Mouse (Mus musculus) mouse embryonic stem cell (cell line): ENCODE results near the gene Ddr1.

Experiments used
- in situ Hi-C, 2 experiments: fragments of 300-500 bp; cut with MboI; formaldehyde crosslinking; loops; 1 replicate in 1 of 2; 3 replicates in 1 of 2; pipeline ENCODE4 v1.14.3; 2019 to 2020; ENCODE audit warnings: low sequenced_read_pairs in 2 of 2, low pct_unique_long_range_greater_than_20kb in 1 of 2, mixed read lengths in 1 of 2; ENCODE audit not compliant: unreplicated experiment in 1 of 2

Gene Ddr1

GRCm38 (mm10) chr17:35666851-35667256 lies 37.6 kb downstream of the Ddr1 start:
- in situ Hi-C loops: no loop called here

DNA sequence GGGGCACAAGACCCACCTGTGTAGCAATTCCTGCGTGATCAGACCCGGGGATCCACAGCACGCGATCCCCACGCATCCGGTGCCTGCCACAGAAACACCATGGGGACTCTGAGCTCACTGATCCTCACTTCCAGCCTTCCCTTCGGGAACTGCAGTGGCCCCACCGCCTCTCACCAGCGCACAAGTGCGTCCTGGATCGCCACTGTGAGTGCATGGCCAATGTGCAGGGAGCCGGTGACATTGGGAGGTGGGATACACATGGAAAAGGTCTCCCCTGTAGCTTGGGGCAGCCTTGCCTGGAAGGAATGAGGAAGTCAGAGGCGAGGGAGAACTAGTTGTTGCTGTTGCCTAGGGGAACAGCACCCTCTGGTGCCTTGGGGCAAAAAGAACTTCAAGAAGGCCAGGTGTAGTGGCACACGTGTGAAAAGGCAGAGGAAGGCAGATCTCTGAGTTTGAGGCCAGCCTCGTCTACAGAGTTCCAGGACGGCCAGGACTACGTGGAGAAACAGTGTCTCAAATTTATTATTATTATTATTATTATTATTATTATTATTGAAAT lies 38.4 kb downstream of the Ddr1 start:
- in situ Hi-C loops: no loop called here

- in situ Hi-C loops: no loop called here
Observed at GRCm38 (mm10) chr17:35653086-35653485, 51.3 kb downstream of the Ddr1 start.

GRCm38 (mm10) chr17:35649429-35649828 lies 55.0 kb downstream of the Ddr1 start:
- in situ Hi-C loops: no loop called here

DNA sequence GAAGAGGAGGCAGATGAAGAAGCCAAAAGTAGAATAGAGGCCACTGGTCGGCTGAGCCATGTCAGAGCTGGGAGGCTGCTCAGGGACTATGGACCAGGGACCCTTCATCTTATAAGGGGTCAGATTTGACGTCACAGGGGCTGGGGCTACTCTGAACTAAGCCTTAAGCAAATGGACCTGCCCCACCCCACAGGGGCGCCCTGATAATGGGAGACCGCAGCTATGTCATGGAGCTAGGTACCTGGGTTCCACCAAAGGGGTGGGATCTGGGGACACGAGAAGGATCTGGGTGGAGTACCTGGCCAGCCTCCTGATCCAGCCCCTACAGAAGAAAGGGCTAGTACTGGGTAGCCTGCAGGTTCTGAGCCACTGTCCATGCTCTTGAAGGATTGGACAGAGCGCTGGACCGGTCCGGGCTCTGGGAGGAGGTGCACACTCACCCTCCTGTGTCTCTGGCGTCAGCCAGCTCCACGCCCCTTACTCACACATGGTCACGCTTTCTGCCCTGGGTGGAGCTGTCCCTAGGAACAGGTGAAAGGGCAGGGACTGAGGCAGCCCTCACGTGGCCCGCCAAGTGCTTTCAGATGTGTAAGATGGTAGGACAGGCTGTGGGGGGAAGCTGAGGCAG lies 60.7 kb downstream of the Ddr1 start, which contains the start of gene Mucl3:
TSS of gene Mucl3 (minus strand) at position 87 of the 628 bp plus-strand sequence.
- in situ Hi-C loops: no loop called here

GRCm38 (mm10) chr17:35639352-35639751 lies 65.1 kb downstream of the Ddr1 start:
- in situ Hi-C loops: no loop called here

- in situ Hi-C loops: no loop called here
Observed at GRCm38 (mm10) chr17:35638475-35639190, 65.8 kb downstream of the Ddr1 start.

DNA sequence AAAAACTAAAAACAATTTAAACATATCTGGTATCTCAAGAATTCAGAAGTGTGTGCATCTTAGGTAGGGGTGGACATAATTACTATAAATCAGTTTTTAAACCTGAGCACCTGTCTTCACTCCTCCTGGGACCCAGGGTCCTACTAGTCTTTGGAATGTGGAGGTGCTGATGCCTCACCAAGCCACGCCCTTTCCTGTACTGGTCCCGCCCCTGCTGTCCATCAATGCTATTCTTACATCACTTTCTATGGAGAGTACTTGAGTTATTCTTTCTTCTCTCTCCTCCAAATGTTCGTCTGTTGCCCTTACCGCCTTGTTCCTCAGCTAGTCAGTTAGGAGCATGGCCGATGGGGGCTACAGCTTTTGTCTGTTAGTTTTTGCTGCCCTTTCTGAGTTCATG lies 68.1 kb downstream of the Ddr1 start:
- in situ Hi-C loops: no loop called here

DNA sequence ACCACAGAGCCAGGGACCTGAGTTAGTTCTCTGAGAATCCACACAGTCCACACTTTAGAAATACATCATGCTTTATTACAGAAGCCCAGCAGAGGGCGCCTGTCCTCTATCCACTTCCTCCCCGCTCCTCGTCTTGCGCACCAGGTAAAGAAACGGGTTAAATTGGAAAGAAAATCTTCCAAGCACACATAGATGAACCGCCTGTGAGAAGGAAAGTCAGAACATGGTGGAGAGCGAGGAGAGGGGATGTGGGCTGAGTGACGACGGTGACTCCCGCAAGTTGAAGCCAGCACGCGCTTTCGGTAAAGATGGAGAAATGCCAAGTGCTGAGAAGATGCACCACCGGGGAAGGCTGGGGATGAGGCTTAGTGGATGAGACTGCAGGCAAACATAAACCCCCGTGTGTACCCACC lies 68.7 kb downstream of the Ddr1 start:
- in situ Hi-C loops: no loop called here

- in situ Hi-C loops: no loop called here
Observed at GRCm38 (mm10) chr17:35635202-35635601, 69.2 kb downstream of the Ddr1 start.

- in situ Hi-C loops: no loop called here
Observed at GRCm38 (mm10) chr17:35633992-35634391, 70.4 kb downstream of the Ddr1 start.
